Mouse (Mus musculus): Measurements from ENCODE around the gene Rsph1.

DNA sequence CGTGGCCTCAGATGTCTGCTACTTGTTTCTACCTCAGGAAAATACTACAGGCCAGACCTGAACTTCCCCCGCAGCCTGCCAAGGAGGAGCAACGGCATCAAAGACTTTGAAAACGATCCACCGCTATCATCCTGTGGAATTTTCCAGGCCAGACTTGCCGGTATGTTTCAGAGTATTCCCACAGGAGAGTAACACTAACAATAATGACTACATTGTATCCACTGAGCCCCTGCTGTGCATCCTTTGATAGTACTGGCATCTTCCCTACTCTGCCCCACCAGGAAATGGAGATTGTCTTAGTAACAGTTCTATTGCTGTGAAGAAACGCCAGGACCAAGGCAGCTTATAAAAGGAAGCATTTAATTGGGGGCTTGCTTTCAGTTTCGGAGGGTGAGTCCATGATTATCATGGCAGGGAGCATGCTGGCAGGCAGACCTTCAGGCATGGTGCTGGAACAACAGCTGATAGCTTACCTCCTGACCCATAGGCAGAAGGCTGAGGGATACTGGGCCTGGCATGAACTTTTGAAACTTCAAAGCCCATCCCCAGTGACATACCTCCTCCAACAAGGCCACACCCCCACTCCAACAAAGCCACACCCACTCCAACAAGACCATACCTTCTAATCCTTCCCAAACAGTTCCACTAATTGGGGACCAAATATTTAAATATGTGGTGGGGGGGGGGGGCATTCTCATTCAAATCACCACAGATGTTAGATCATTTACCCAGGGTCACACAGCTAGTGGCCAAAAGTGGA lies 44.8 kb downstream of the Rsph1 start:
- TF ChIP-seq EP300 (IDR thresholded peaks at IDR 0.05; ENCODE audit: insufficient read depth, low read depth, low read length) (no peak), POLR2A (IDR thresholded peaks at IDR 0.05; ENCODE audit: insufficient read depth, low read depth, low read length) (no peak)

Data from heart, adult 2 months (tissue).